In the genomic region with DNA sequence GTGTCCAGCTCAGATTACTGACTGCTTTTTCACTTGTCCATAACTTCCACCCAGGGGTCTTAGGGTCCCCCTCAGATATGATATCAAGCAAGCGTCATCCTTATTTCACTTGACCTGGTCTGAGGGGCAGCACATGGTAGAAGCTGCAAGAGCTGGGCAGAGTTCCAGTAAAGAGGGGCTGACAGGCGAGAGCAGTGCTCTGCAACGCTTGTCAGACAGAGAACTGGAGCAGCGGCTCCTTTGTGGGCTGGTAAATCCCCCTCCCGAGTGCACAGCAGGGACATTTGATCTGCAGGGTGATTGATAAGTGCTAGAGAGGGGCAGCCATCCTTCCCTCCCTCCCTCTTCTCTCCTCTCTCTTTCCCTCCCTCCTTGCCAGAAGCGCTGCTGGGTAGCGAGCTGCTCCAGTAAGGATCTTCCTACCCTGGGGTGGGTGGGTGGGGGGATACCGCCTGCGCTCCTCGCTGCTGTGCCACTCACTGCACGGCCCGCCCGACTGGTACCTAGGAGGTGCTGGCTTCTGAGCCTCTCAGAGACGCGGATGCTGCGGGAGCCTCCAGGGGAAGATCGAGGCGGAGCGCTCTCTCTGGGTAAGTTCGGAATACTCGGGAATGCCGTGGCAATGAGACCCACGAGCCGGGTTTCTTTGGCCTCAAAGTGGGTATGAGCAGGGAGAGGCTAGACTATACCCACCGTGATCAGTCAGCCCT, we compare ENCODE assay signal across 7 mouse cellular contexts. TPM values are rescaled to one million over a fixed set of nuclear protein-coding genes. Genes with fewer than 3 reads are reported as not detected.
DNase-seq lines count a peak whose midpoint lies in the region.

A gene (plus strand): TSS at position 408 of the 710 bp plus-strand sequence.

- intact Hi-C loops in left cerebral cortex, postnatal 4 days (cut with DNase I): no loop called here

- DNase-seq in cerebellum, adult 11 months: peak; percentile 43
- DNase-seq in cerebellum, adult 9-11 months: peak; percentile 61
- peak; percentile 39 to 45 for DNase-seq in frontal cortex, postnatal 36 days (ENCODE audit: low spot score in 2 of 2)
- peak; percentile 47 for DNase-seq in left cerebral cortex, postnatal 4 days
- DNase-seq in right cerebral cortex, postnatal 14 days: peak; percentile 47
- DNase-seq in gastrocnemius, adult 18-20 months (ENCODE audit: low spot score): no peak
- no peak for DNase-seq in lung, postnatal 10 days

RNA-seq across cellular contexts. Expression of the gene that starts here (rescaled TPM):
- 10 to 100 TPM; 33.1 to 33.8 TPM for total RNA-seq in left cerebral cortex, postnatal 4 days (2021)
- under 1 TPM; 0.09 to 0.23 TPM for total RNA-seq in gastrocnemius, adult 18-20 months (2021)

Comparison
In these comparisons a context has a peak if more than half of its experiments do, and no peak if none do; other contexts are left out.
1. RNA of the gene that starts here (total RNA-seq): 33.1 to 33.8 TPM in left cerebral cortex, postnatal 4 days; 0.09 to 0.23 TPM in gastrocnemius, adult 18-20 months; every median in the first group is over 10 times any median in the second.
2. DNase-seq: peak in cerebellum, adult 11 months (single experiment), cerebellum, adult 9-11 months (single experiment), frontal cortex, postnatal 36 days (2 of 2), left cerebral cortex, postnatal 4 days (single experiment) and right cerebral cortex, postnatal 14 days (single experiment); none in gastrocnemius, adult 18-20 months (single experiment) and lung, postnatal 10 days (single experiment).